Mouse (Mus musculus): ENCODE measurements around the gene Wdr91.

DNA sequence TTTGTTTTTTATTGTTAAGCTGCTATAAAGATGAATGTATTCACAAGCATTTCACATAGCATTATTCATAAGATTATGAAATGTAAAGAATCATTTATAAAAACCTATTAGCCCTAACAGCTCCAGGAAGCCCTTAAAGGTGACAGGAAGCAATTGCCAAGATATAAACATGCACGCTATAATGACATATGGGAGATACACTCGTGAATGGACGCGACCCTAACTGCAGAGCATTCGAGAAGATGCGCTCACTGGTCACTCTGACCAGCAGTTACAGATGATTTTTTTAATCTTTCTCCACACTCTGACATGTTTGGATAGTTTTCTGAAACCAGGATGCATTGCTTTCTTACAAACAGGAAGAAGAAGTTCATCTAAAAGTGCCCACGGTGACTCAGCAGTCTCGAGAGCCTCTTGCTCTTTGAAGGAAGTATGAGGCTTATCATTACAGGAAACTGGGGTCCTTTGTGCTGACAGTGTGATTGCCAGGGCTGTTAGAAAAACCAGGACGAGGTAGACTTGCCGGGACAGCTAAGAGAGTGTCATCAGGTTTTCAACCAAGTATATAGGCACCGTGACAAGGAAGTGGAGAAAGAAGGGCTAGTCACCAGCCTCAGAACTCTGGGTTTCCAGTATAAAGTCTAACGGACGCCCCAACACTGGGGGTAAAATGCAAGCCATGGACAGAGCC, 41.3 kb downstream of the Wdr91 start:
- TF ChIP-seq POLR2A (IDR thresholded peaks at IDR 0.05; ENCODE audit: control insufficient read depth, extremely low read depth, insufficient read depth, low read length, poor library complexity) (no peak), CTCF (IDR thresholded peaks at IDR 0.05; ENCODE audit: borderline replicate concordance, control insufficient read depth, extremely low read depth, insufficient read depth, low read length, poor library complexity) (no peak)

Measured in thymus, adult 2 months (tissue).